Mouse (Mus musculus) fat pad, adult 2 months (tissue): ENCODE data around the gene Arhgap27.
A peak's percentile ranks its signal among the peaks of the same experiment; 100 is the strongest.

Source experiments
- DNase-seq: peaks from one replicate; pipeline ENCODE4 v3.0.0-alpha.2; 2011; ENCODE audit warnings: low read depth, low spot score; ENCODE audit errors: extremely low read depth

Arhgap27 gene

GRCm38 (mm10) chr11:103357710-103358109 is 5.8 kb downstream of the Arhgap27 start:
- no peak for DNase-seq

GRCm38 (mm10) chr11:103356938-103357670 is 6.4 kb downstream of the Arhgap27 start:
- no peak for DNase-seq

- no peak for DNase-seq
Measured at GRCm38 (mm10) chr11:103356032-103356571, 7.4 kb downstream of the Arhgap27 start.

GRCm38 (mm10) chr11:103355251-103355650 is 8.2 kb downstream of the Arhgap27 start:
- no peak for DNase-seq

GRCm38 (mm10) chr11:103354033-103354432 is 9.5 kb downstream of the Arhgap27 start:
- no peak for DNase-seq

- DNase-seq, result no peak
Measured at GRCm38 (mm10) chr11:103352239-103352814, 11.2 kb downstream of the Arhgap27 start.

- DNase-seq, result no peak
Measured at GRCm38 (mm10) chr11:103350711-103351315, 12.7 kb downstream of the Arhgap27 start.

GRCm38 (mm10) chr11:103349699-103350098 is 13.8 kb downstream of the Arhgap27 start:
- no peak for DNase-seq

GRCm38 (mm10) chr11:103346657-103347056 is 16.8 kb downstream of the Arhgap27 start:
- no peak for DNase-seq

- no peak for DNase-seq
Measured at GRCm38 (mm10) chr11:103346236-103346635, 17.3 kb downstream of the Arhgap27 start.

- DNase-seq, result no peak
Measured at GRCm38 (mm10) chr11:103345408-103346091, 17.9 kb downstream of the Arhgap27 start.

GRCm38 (mm10) chr11:103344494-103345332 is 18.8 kb downstream of the Arhgap27 start:
- no peak for DNase-seq

GRCm38 (mm10) chr11:103343881-103344280 is 19.6 kb downstream of the Arhgap27 start:
- DNase-seq, result no peak

- DNase-seq, result no peak
Measured at GRCm38 (mm10) chr11:103343063-103343462, 20.4 kb downstream of the Arhgap27 start.

GRCm38 (mm10) chr11:103340677-103341076 is 22.8 kb downstream of the Arhgap27 start:
- DNase-seq, result no peak

GRCm38 (mm10) chr11:103340130-103340529 is 23.4 kb downstream of the Arhgap27 start:
- DNase-seq, result no peak

GRCm38 (mm10) chr11:103339414-103340119 is 23.9 kb downstream of the Arhgap27 start:
- DNase-seq, result no peak

GRCm38 (mm10) chr11:103338671-103339070 is 24.8 kb downstream of the Arhgap27 start:
- DNase-seq, result no peak

GRCm38 (mm10) chr11:103338119-103338518 is 25.4 kb downstream of the Arhgap27 start:
- no peak for DNase-seq

GRCm38 (mm10) chr11:103337180-103337579 is 26.3 kb downstream of the Arhgap27 start:
- DNase-seq, result peak; percentile 51
